Mouse (Mus musculus): ENCODE measurements at regions not wholly inside any gene's neighbourhood (a gene's known extent, or its start where the extent isn't known, plus 50 kb on each side); places are given as distances from the start of the nearest gene placed in this dataset.

GRCm38 (mm10) chr17:72993134-72993533 is 75.0 kb downstream of the Lbh start:
- no peaks in the 10 kb centered on the region for H3K36me3 ChIP-seq (ENCODE audit: control insufficient read depth, insufficient read depth, low read length)
- no peak for TF ChIP-seq CTCF (conservative IDR thresholded peaks at IDR 0.05; ENCODE audit: insufficient read depth, insufficient read length, low read depth, low read length)
- TF ChIP-seq POLR2A (IDR thresholded peaks at IDR 0.05; ENCODE audit: low read depth, low read length), result no peak

GRCm38 (mm10) chr17:72993626-72994025 is 75.5 kb downstream of the Lbh start:
- Histone ChIP-seq H3K27ac (ENCODE audit: insufficient read depth, low read depth, low read length) (no peak overlapping the region), H3K27me3 (replicated peaks; ENCODE audit: control insufficient read depth, insufficient read depth, low read length) (no peaks in the 10 kb centered on the region), H3K36me3 (ENCODE audit: control insufficient read depth, insufficient read depth, low read length) (no peaks in the 10 kb centered on the region), H3K4me3 (ENCODE audit: insufficient read depth, low read depth, low read length) (no peak overlapping the region), H3K4me1 (ENCODE audit: control insufficient read depth, insufficient read depth, low read length) (no peaks in the 10 kb centered on the region)
- DNase-seq, result no peak
- 83% methylated on average over 7 of the region's 7 CpGs for WGBS
- TF ChIP-seq CTCF (conservative IDR thresholded peaks at IDR 0.05; ENCODE audit: insufficient read depth, insufficient read length, low read depth, low read length), result no peak
- no peak for TF ChIP-seq POLR2A (IDR thresholded peaks at IDR 0.05; ENCODE audit: low read depth, low read length)

More at GRCm38 (mm10) chr17:72993134-72993533, 75.0 kb downstream of the Lbh start:
- H3K27me3 ChIP-seq (replicated peaks; ENCODE audit: control insufficient read depth, insufficient read depth, low read length), result no peaks in the 10 kb centered on the region
- H3K4me1 ChIP-seq (ENCODE audit: control insufficient read depth, insufficient read depth, low read length), result no peaks in the 10 kb centered on the region
- no peak for DNase-seq
- no peak overlapping the region for H3K27ac ChIP-seq (ENCODE audit: insufficient read depth, low read depth, low read length)
- no peak overlapping the region for H3K4me3 ChIP-seq (ENCODE audit: insufficient read depth, low read depth, low read length)

GRCm38 (mm10) chr17:72996539-72996938 is 78.4 kb downstream of the Lbh start:
- H3K4me1 ChIP-seq (ENCODE audit: control insufficient read depth, insufficient read depth, low read length), result no peaks in the 10 kb centered on the region
- 63% methylated on average over 7 of the region's 7 CpGs for WGBS
- no peak overlapping the region for H3K4me3 ChIP-seq (ENCODE audit: insufficient read depth, low read depth, low read length)
- H3K27ac ChIP-seq (ENCODE audit: insufficient read depth, low read depth, low read length), result peak overlapping the region; percentile 12; the same call in 1 of the 2 replicates
- H3K27me3 ChIP-seq (replicated peaks; ENCODE audit: control insufficient read depth, insufficient read depth, low read length), result no peaks in the 10 kb centered on the region
- TF ChIP-seq POLR2A (IDR thresholded peaks at IDR 0.05; ENCODE audit: low read depth, low read length) (no peak), CTCF (conservative IDR thresholded peaks at IDR 0.05; ENCODE audit: insufficient read depth, insufficient read length, low read depth, low read length) (no peak)
- H3K36me3 ChIP-seq (ENCODE audit: control insufficient read depth, insufficient read depth, low read length), result no peaks in the 10 kb centered on the region
- DNase-seq, result no peak

- no peak for DNase-seq
- TF ChIP-seq CTCF (conservative IDR thresholded peaks at IDR 0.05; ENCODE audit: insufficient read depth, insufficient read length, low read depth, low read length) (no peak), POLR2A (IDR thresholded peaks at IDR 0.05; ENCODE audit: low read depth, low read length) (no peak)
- no peak overlapping the region for H3K4me3 ChIP-seq (ENCODE audit: insufficient read depth, low read depth, low read length)
- no peaks in the 10 kb centered on the region for H3K36me3 ChIP-seq (ENCODE audit: control insufficient read depth, insufficient read depth, low read length)
- no peaks in the 10 kb centered on the region for H3K27me3 ChIP-seq (replicated peaks; ENCODE audit: control insufficient read depth, insufficient read depth, low read length)
- no peaks in the 10 kb centered on the region for H3K4me1 ChIP-seq (ENCODE audit: control insufficient read depth, insufficient read depth, low read length)
- peak overlapping the region; percentile 12; the same call in 1 of the 2 replicates for H3K27ac ChIP-seq (ENCODE audit: insufficient read depth, low read depth, low read length)
- 20% methylated on average over 5 of the region's 5 CpGs for WGBS
These were observed 79.3 kb downstream of the Lbh start for GRCm38 (mm10) chr17:72997301-72997921.

- Histone ChIP-seq H3K36me3 (ENCODE audit: control insufficient read depth, insufficient read depth, low read length) (no peaks in the 10 kb centered on the region), H3K4me1 (ENCODE audit: control insufficient read depth, insufficient read depth, low read length) (no peaks in the 10 kb centered on the region), H3K27me3 (replicated peaks; ENCODE audit: control insufficient read depth, insufficient read depth, low read length) (no peaks in the 10 kb centered on the region), H3K4me3 (ENCODE audit: insufficient read depth, low read depth, low read length) (no peak overlapping the region), H3K27ac (ENCODE audit: insufficient read depth, low read depth, low read length) (no peak overlapping the region)
- WGBS, result 39% methylated on average over 9 of the region's 9 CpGs
- TF ChIP-seq CTCF (conservative IDR thresholded peaks at IDR 0.05; ENCODE audit: insufficient read depth, insufficient read length, low read depth, low read length), result no peak
- TF ChIP-seq POLR2A (IDR thresholded peaks at IDR 0.05; ENCODE audit: low read depth, low read length), result no peak
- no peak for DNase-seq
These were observed 87.0 kb downstream of the Lbh start for GRCm38 (mm10) chr17:73005100-73005499.

GRCm38 (mm10) chr17:73008901-73009300 is 90.8 kb downstream of the Lbh start:
- no peak overlapping the region for H3K4me3 ChIP-seq (ENCODE audit: insufficient read depth, low read depth, low read length)
- H3K4me1 ChIP-seq (ENCODE audit: control insufficient read depth, insufficient read depth, low read length), result no peaks in the 10 kb centered on the region
- DNase-seq, result peak; percentile 64
- no peak overlapping the region for H3K27ac ChIP-seq (ENCODE audit: insufficient read depth, low read depth, low read length)
- H3K36me3 ChIP-seq (ENCODE audit: control insufficient read depth, insufficient read depth, low read length), result no peaks in the 10 kb centered on the region
- H3K27me3 ChIP-seq (replicated peaks; ENCODE audit: control insufficient read depth, insufficient read depth, low read length), result no peaks in the 10 kb centered on the region
- WGBS, result 51% methylated on average over 4 of the region's 4 CpGs
- no peak for TF ChIP-seq POLR2A (IDR thresholded peaks at IDR 0.05; ENCODE audit: low read depth, low read length)
- TF ChIP-seq CTCF (conservative IDR thresholded peaks at IDR 0.05; ENCODE audit: insufficient read depth, insufficient read length, low read depth, low read length), result peak; percentile 87

- no peaks in the 10 kb centered on the region for H3K36me3 ChIP-seq (ENCODE audit: control insufficient read depth, insufficient read depth, low read length)
- TF ChIP-seq POLR2A (IDR thresholded peaks at IDR 0.05; ENCODE audit: low read depth, low read length) (no peak), CTCF (conservative IDR thresholded peaks at IDR 0.05; ENCODE audit: insufficient read depth, insufficient read length, low read depth, low read length) (no peak)
- H3K27ac ChIP-seq (ENCODE audit: insufficient read depth, low read depth, low read length), result no peak overlapping the region
- peak; percentile 39 for DNase-seq
- H3K27me3 ChIP-seq (replicated peaks; ENCODE audit: control insufficient read depth, insufficient read depth, low read length), result no peaks in the 10 kb centered on the region
- H3K4me3 ChIP-seq (ENCODE audit: insufficient read depth, low read depth, low read length), result no peak overlapping the region
- 64% methylated on average over 4 of the region's 4 CpGs for WGBS
- H3K4me1 ChIP-seq (ENCODE audit: control insufficient read depth, insufficient read depth, low read length), result no peaks in the 10 kb centered on the region
These were observed 91.9 kb downstream of the Lbh start for GRCm38 (mm10) chr17:73009962-73010361.
